Mouse (Mus musculus): Measurements from ENCODE around the gene Cldn11.

The Cldn11 gene

GRCm38 (mm10) chr3:31160046-31160445 is 10.3 kb downstream of the Cldn11 start:
- no peak for DNase-seq (ENCODE audit: low read depth in 1 of 2, low spot score in 2 of 2)

- DNase-seq (ENCODE audit: low read depth in 1 of 2, low spot score in 2 of 2): no peak
These were observed 11.6 kb downstream of the Cldn11 start for GRCm38 (mm10) chr3:31161336-31161735.

- DNase-seq (ENCODE audit: low read depth in 1 of 2, low spot score in 2 of 2): no peak
These were observed 13.1 kb downstream of the Cldn11 start for GRCm38 (mm10) chr3:31162860-31163259.

GRCm38 (mm10) chr3:31165803-31166202 is 16.1 kb downstream of the Cldn11 start:
- no peak for DNase-seq (ENCODE audit: low read depth in 1 of 2, low spot score in 2 of 2)

- no peak for DNase-seq (ENCODE audit: low read depth in 1 of 2, low spot score in 2 of 2)
These were observed 16.7 kb downstream of the Cldn11 start for GRCm38 (mm10) chr3:31166365-31166871.

GRCm38 (mm10) chr3:31190342-31190741 is 40.6 kb downstream of the Cldn11 start:
- DNase-seq (ENCODE audit: low read depth in 1 of 2, low spot score in 2 of 2): no peak

GRCm38 (mm10) chr3:31191402-31191801 is 41.7 kb downstream of the Cldn11 start:
- no peak for DNase-seq (ENCODE audit: low read depth in 1 of 2, low spot score in 2 of 2)

- no peak for DNase-seq (ENCODE audit: low read depth in 1 of 2, low spot score in 2 of 2)
These were observed 49.6 kb downstream of the Cldn11 start for GRCm38 (mm10) chr3:31199162-31199877.

- no peak for DNase-seq (ENCODE audit: low read depth in 1 of 2, low spot score in 2 of 2)
These were observed 54.2 kb downstream of the Cldn11 start for GRCm38 (mm10) chr3:31203947-31204346.

GRCm38 (mm10) chr3:31205167-31205566 is 55.4 kb downstream of the Cldn11 start:
- DNase-seq (ENCODE audit: low read depth in 1 of 2, low spot score in 2 of 2): no peak

GRCm38 (mm10) chr3:31208046-31208445 is 58.3 kb downstream of the Cldn11 start:
- DNase-seq (ENCODE audit: low read depth in 1 of 2, low spot score in 2 of 2): no peak

- DNase-seq (ENCODE audit: low read depth in 1 of 2, low spot score in 2 of 2): no peak
These were observed 58.8 kb downstream of the Cldn11 start for GRCm38 (mm10) chr3:31208458-31208994.

- no peak for DNase-seq (ENCODE audit: low read depth in 1 of 2, low spot score in 2 of 2)
These were observed 59.3 kb downstream of the Cldn11 start for GRCm38 (mm10) chr3:31209001-31209400.

GRCm38 (mm10) chr3:31212205-31213038 is 62.7 kb downstream of the Cldn11 start:
- DNase-seq (ENCODE audit: low read depth in 1 of 2, low spot score in 2 of 2): no peak

- no peak for DNase-seq (ENCODE audit: low read depth in 1 of 2, low spot score in 2 of 2)
These were observed 64.1 kb downstream of the Cldn11 start for GRCm38 (mm10) chr3:31213802-31214201.
